Mouse (Mus musculus) neural tube, embryonic 14.5 days (tissue): ENCODE measurements at regions not wholly inside any gene's neighbourhood (a gene's known extent, or its start where the extent isn't known, plus 50 kb on each side); places are given as distances from the start of the nearest gene placed in this dataset.
A peak's percentile ranks its signal among the peaks of the same experiment; 100 is the strongest.

Source experiments
- ATAC-seq: fragments of 200-750 bp; cut with Nextera tagmentation; 2 replicates; pipeline ENCODE4 v1.8.0; 2017; ENCODE audit warnings: low read depth, mild to moderate bottlenecking, moderate TSS enrichment, moderate library complexity
- H3K27ac ChIP-seq: fragments of 300-500 bp; sonication (generic); 2 replicates; pipeline ENCODE4 v1.5.1; 2014; ENCODE audit warnings: low read depth, mild to moderate bottlenecking, control low read depth, low read length, moderate library complexity, mixed read lengths
- H3K27me3 ChIP-seq: fragments of 300-500 bp; sonication (generic); 2 replicates; pipeline ENCODE4 v1.6.1; 2014; ENCODE audit warnings: low read length; ENCODE audit not compliant: control insufficient read depth, insufficient read depth
- H3K36me3 ChIP-seq: fragments of 300-500 bp; sonication (generic); 2 replicates; pipeline ENCODE4 v1.6.1; 2014; ENCODE audit warnings: low read length, mixed read lengths; ENCODE audit not compliant: control insufficient read depth, insufficient read depth
- H3K4me1 ChIP-seq: fragments of 300-500 bp; sonication (generic); 2 replicates; pipeline ENCODE4 v1.6.1; 2014; ENCODE audit warnings: low read length; ENCODE audit not compliant: control insufficient read depth, insufficient read depth
- H3K4me2 ChIP-seq: fragments of 300-500 bp; sonication (generic); 2 replicates; pipeline ENCODE4 v1.6.1; 2014; ENCODE audit warnings: mild to moderate bottlenecking, low read depth, low read length, control low read depth
- H3K4me3 ChIP-seq: fragments of 300-500 bp; sonication (generic); 2 replicates; pipeline ENCODE4 v1.5.1; 2014; ENCODE audit warnings: low read depth, low read length, control low read depth, mixed read lengths
- H3K9ac ChIP-seq: fragments of 300-500 bp; sonication (generic); replicated peaks from 2 replicates; pipeline ENCODE4 v1.6.1; 2014; ENCODE audit warnings: low read depth, mild to moderate bottlenecking, control low read depth, low read length, mixed read lengths
- H3K9me3 ChIP-seq: fragments of 300-500 bp; sonication (generic); 2 replicates; pipeline ENCODE4 v1.6.1; 2016; ENCODE audit warnings: low read length; ENCODE audit not compliant: control insufficient read depth
- WGBS: fragments of 180-500 bp; shearing (Covaris S2); extraction: QIAGEN DNeasy Blood & Tissue Kit; methylation state at CpG from one replicate; pipeline ENCODE4 v1.1.7; 2014; 5-methylcytosine and 5-hydroxymethylcytosine counted together

- no peak for ATAC-seq
- Histone ChIP-seq H3K27me3 (no peaks in the 10 kb centered on the region), H3K4me1 (no peaks in the 10 kb centered on the region), H3K9me3 (no peaks in the 10 kb centered on the region), H3K36me3 (no peaks in the 10 kb centered on the region), H3K4me2 (no peak overlapping the region), H3K4me3 (no peak overlapping the region), H3K27ac (no peak overlapping the region), H3K9ac (no peak overlapping the region)
- 54% methylated on average over 4 of the region's 4 CpGs for WGBS
Measured at GRCm38 (mm10) chr17:3869459-3870194, 173.6 kb upstream of the Nox3 start.

- WGBS = 19% methylated on average over 2 of the region's 2 CpGs
- Histone ChIP-seq H3K27me3 (no peaks in the 10 kb centered on the region), H3K4me3 (no peak overlapping the region), H3K9me3 (no peaks in the 10 kb centered on the region), H3K36me3 (no peaks in the 10 kb centered on the region), H3K27ac (no peak overlapping the region), H3K9ac (no peak overlapping the region), H3K4me1 (no peaks in the 10 kb centered on the region), H3K4me2 (no peak overlapping the region)
- no peak for ATAC-seq
Measured at GRCm38 (mm10) chr17:3862384-3862783, 166.3 kb upstream of the Nox3 start.

- 76% methylated on average over 4 of the region's 4 CpGs for WGBS
- Histone ChIP-seq H3K27me3 (no peaks in the 10 kb centered on the region), H3K4me1 (no peaks in the 10 kb centered on the region), H3K4me3 (no peak overlapping the region), H3K9me3 (no peaks in the 10 kb centered on the region), H3K4me2 (no peak overlapping the region), H3K9ac (no peak overlapping the region), H3K27ac (no peak overlapping the region), H3K36me3 (no peaks in the 10 kb centered on the region)
- ATAC-seq = no peak
Measured at GRCm38 (mm10) chr17:3836386-3836785, 140.3 kb upstream of the Nox3 start.

GRCm38 (mm10) chr17:3811187-3811586, 115.1 kb upstream of the Nox3 start:
- H3K4me3 ChIP-seq = no peak overlapping the region
- no peak overlapping the region for H3K9ac ChIP-seq
- 42% methylated on average over 2 of the region's 2 CpGs for WGBS
- no peak overlapping the region for H3K4me2 ChIP-seq
- no peaks in the 10 kb centered on the region for H3K9me3 ChIP-seq
- no peaks in the 10 kb centered on the region for H3K36me3 ChIP-seq
- no peaks in the 10 kb centered on the region for H3K27me3 ChIP-seq
- no peak overlapping the region for H3K27ac ChIP-seq
- no peak for ATAC-seq
- H3K4me1 ChIP-seq = no peaks in the 10 kb centered on the region

- H3K4me3 ChIP-seq = no peak overlapping the region
- H3K4me1 ChIP-seq = 0 out of 2 replicates have a peak, but pooled peaks cover 9% of the 10 kb centered on the region
- H3K27me3 ChIP-seq = no peaks in the 10 kb centered on the region
- H3K9ac ChIP-seq = no peak overlapping the region
- no peaks in the 10 kb centered on the region for H3K9me3 ChIP-seq
- no peaks in the 10 kb centered on the region for H3K36me3 ChIP-seq
- WGBS = 63% methylated on average over 1 of the region's 1 CpGs
- H3K4me2 ChIP-seq = no peak overlapping the region
- H3K27ac ChIP-seq = peak overlapping the region; percentile 16; the same call in 1 of the 2 replicates
- no peak for ATAC-seq
Measured at GRCm38 (mm10) chr17:3803507-3803906, 107.4 kb upstream of the Nox3 start.

- Histone ChIP-seq H3K27ac (no peak overlapping the region), H3K4me2 (no peak overlapping the region), H3K4me3 (no peak overlapping the region), H3K36me3 (no peaks in the 10 kb centered on the region), H3K9me3 (no peaks in the 10 kb centered on the region), H3K27me3 (no peaks in the 10 kb centered on the region), H3K4me1 (no peaks in the 10 kb centered on the region), H3K9ac (no peak overlapping the region)
- WGBS = 35% methylated on average over 2 of the region's 2 CpGs
- ATAC-seq = peak; percentile 54; the same call in 1 of the 2 replicates
Measured at GRCm38 (mm10) chr17:3792597-3792996, 96.5 kb upstream of the Nox3 start.

GRCm38 (mm10) chr17:3782156-3782555, 86.1 kb upstream of the Nox3 start:
- Histone ChIP-seq H3K27me3 (no peaks in the 10 kb centered on the region), H3K4me2 (no peak overlapping the region), H3K27ac (no peak overlapping the region), H3K36me3 (no peaks in the 10 kb centered on the region), H3K9ac (no peak overlapping the region), H3K4me3 (no peak overlapping the region), H3K4me1 (no peaks in the 10 kb centered on the region), H3K9me3 (no peaks in the 10 kb centered on the region)
- WGBS = 48% methylated on average over 1 of the region's 1 CpGs
- ATAC-seq = no peak

- Histone ChIP-seq H3K36me3 (no peaks in the 10 kb centered on the region), H3K4me1 (no peaks in the 10 kb centered on the region)
- no peak for ATAC-seq
Measured at GRCm38 (mm10) chr17:3777691-3778090, 81.6 kb upstream of the Nox3 start.

GRCm38 (mm10) chr17:3747808-3748335, 51.8 kb upstream of the Nox3 start:
- WGBS = 81% methylated on average over 8 of the region's 8 CpGs
- no peak for ATAC-seq
- no peak overlapping the region for H3K4me2 ChIP-seq

More at GRCm38 (mm10) chr17:3777691-3778090, 81.6 kb upstream of the Nox3 start:
- Histone ChIP-seq H3K27me3 (no peaks in the 10 kb centered on the region), H3K4me2 (no peak overlapping the region), H3K27ac (no peak overlapping the region), H3K9me3 (no peaks in the 10 kb centered on the region), H3K4me3 (no peak overlapping the region), H3K9ac (no peak overlapping the region)

More at GRCm38 (mm10) chr17:3747808-3748335, 51.8 kb upstream of the Nox3 start:
- Histone ChIP-seq H3K27ac (no peak overlapping the region), H3K4me1 (no peaks in the 10 kb centered on the region), H3K27me3 (no peaks in the 10 kb centered on the region), H3K36me3 (no peaks in the 10 kb centered on the region), H3K9ac (no peak overlapping the region), H3K9me3 (no peaks in the 10 kb centered on the region), H3K4me3 (no peak overlapping the region)
